Mouse (Mus musculus): ENCODE data around the gene Satb1. TPM values are rescaled to one million over a fixed set of nuclear protein-coding genes. Genes with fewer than 3 reads are reported as not detected.

The Satb1 gene
- polyA plus RNA-seq, 1 experiment: 6.5 TPM

DNA sequence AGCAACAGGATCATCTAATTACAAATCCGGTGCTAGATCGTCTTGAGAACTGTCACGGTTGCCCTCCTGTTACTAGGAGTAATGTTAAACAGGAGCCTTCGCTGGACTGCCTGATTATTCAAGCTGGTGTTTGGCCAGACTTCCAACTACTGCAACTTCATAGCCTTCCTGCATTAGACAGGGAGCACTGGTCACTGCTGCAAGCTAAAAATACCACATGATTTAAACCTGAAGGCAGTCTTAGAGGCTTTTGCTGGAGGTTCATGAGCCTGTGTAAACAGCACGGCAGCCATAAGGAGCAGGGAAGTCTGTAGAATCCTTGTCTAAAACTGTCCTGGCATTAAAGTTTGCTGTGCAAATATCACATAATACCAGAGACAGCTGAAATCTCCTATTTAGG, 25.7 kb downstream of the Satb1 start:
- TF ChIP-seq POLR2A (IDR thresholded peaks at IDR 0.05; ENCODE audit: low read depth, low read length) (no peak), CTCF (IDR thresholded peaks at IDR 0.05; ENCODE audit: borderline replicate concordance, insufficient read depth, low read length) (no peak)
- H3K4me3 ChIP-seq (ENCODE audit: insufficient read depth, low read length): no peak overlapping the region
- H3K27ac ChIP-seq (ENCODE audit: insufficient read depth, low read length): no peak overlapping the region
- H3K4me1 ChIP-seq (ENCODE audit: control insufficient read depth, insufficient read depth, low read length): peaks cover 3% of the 10 kb centered on the region; the same call in 1 of the 2 replicates

DNA sequence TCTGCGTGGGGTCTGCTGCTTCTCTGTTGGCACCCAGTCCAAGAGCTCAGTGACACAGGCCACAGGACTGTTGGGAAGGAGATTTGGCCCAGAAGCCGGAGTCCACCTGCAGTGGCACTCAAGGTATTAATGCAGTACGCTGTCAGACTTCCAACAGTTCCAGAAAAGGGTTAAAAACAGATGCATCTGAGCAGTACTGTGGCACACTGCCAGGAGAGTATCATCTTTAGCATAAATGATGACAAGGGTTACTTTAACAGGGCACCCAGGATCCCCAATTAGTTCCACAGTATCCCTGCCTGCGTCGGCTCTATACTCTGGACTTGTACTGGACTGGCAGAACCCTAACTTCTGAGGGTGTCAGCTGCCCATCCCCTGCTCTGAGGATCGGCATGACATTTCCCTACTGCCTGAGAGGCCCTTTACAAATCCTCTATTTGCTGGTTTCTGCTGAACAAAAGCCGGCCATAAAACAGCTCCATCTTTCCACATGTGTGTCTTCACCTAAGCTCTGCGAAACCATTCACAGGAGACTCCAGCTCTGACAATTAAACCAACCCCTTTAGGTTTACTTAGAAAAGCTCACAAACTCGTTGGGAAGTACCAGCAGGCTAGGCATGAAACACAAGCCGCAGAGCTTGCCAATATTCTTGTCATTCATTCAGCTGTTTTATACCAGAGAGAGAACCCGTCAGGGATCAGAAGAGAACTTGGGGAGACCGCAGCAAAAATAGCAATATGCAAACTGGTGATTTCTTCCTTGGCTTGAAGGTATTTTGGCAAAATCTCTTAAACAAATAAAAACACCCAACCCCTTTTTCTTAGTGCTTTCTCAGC, 26.7 kb downstream of the Satb1 start:
- H3K4me1 ChIP-seq (ENCODE audit: control insufficient read depth, insufficient read depth, low read length): peaks cover 3% of the 10 kb centered on the region; the same call in 1 of the 2 replicates
- H3K27ac ChIP-seq (ENCODE audit: insufficient read depth, low read length): no peak overlapping the region
- H3K4me3 ChIP-seq (ENCODE audit: insufficient read depth, low read length): no peak overlapping the region
- no peak for TF ChIP-seq CTCF (IDR thresholded peaks at IDR 0.05; ENCODE audit: borderline replicate concordance, insufficient read depth, low read length)
- TF ChIP-seq POLR2A (IDR thresholded peaks at IDR 0.05; ENCODE audit: low read depth, low read length): no peak

DNA sequence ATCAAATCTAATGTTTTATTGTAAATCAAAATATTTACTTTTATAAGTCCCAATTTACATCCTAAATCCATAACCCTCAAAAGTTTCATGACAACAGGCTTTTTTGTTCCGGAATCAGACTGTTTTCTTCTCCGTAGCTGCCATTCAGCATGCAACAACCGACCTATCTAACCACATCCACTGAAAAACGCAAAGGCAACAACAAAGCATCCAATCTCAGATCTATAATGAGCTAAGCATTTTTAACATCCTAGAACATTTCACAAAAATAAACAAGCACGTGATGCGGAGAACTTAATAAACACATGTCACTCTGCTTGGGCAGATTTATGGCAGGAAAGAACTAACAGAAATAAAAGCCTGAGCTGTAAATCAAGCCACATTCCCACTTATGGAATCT, 32.9 kb downstream of the Satb1 start:
- Histone ChIP-seq H3K27ac (ENCODE audit: insufficient read depth, low read length) (no peak overlapping the region), H3K4me3 (ENCODE audit: insufficient read depth, low read length) (no peak overlapping the region), H3K4me1 (ENCODE audit: control insufficient read depth, insufficient read depth, low read length) (no peaks in the 10 kb centered on the region)
- TF ChIP-seq CTCF (IDR thresholded peaks at IDR 0.05; ENCODE audit: borderline replicate concordance, insufficient read depth, low read length) (no peak), POLR2A (IDR thresholded peaks at IDR 0.05; ENCODE audit: low read depth, low read length) (no peak)

DNA sequence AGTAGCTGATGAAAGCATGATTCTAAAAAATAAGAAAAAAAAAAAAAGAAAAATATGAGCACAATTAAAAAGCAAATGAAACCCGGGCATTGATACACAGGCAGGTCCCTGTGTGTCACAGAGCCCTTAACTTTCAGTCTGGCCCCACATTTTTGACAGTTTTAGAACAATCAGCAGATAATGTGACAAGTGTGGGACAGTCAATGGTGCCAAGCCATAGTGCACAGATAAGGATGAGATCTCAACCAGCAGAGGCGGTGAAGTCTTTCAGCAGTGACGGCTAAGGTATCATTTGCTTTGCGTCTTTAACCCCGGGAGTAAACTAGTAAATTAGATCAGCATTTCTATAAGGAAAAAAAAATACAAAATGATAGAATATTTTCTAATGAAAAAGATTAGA, 36.6 kb downstream of the Satb1 start:
- H3K4me1 ChIP-seq (ENCODE audit: control insufficient read depth, insufficient read depth, low read length): no peaks in the 10 kb centered on the region

DNA sequence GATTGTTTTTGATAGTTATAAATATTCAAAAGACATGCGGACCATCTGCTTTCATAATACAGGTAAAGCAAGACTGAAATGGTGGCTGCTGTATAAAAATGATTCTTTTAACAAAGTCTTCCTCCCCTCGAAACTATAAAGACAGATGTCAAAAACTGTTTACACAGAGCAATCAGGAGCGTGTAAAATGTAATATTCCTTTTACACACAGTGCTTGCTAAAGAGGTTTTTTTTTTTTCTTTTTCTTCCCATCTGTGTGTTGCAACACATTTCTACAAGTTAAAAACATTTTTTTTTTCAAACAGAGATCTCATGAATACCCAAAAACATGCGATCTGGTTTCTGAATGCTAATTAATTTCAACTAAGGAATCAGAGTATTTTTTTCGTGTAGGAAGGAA, 41.9 kb downstream of the Satb1 start:
- TF ChIP-seq CTCF (IDR thresholded peaks at IDR 0.05; ENCODE audit: borderline replicate concordance, insufficient read depth, low read length) (no peak), POLR2A (IDR thresholded peaks at IDR 0.05; ENCODE audit: low read depth, low read length) (no peak)
- Histone ChIP-seq H3K27ac (ENCODE audit: insufficient read depth, low read length) (no peak overlapping the region), H3K4me1 (ENCODE audit: control insufficient read depth, insufficient read depth, low read length) (no peaks in the 10 kb centered on the region; the same call in 1 of the 2 replicates), H3K4me3 (ENCODE audit: insufficient read depth, low read length) (no peak overlapping the region)

More for the DNA sequence above, 36.6 kb downstream of the Satb1 start:
- Histone ChIP-seq H3K4me3 (ENCODE audit: insufficient read depth, low read length) (no peak overlapping the region), H3K27ac (ENCODE audit: insufficient read depth, low read length) (no peak overlapping the region)
- no peak for TF ChIP-seq CTCF (IDR thresholded peaks at IDR 0.05; ENCODE audit: borderline replicate concordance, insufficient read depth, low read length)
- no peak for TF ChIP-seq POLR2A (IDR thresholded peaks at IDR 0.05; ENCODE audit: low read depth, low read length)

DNA sequence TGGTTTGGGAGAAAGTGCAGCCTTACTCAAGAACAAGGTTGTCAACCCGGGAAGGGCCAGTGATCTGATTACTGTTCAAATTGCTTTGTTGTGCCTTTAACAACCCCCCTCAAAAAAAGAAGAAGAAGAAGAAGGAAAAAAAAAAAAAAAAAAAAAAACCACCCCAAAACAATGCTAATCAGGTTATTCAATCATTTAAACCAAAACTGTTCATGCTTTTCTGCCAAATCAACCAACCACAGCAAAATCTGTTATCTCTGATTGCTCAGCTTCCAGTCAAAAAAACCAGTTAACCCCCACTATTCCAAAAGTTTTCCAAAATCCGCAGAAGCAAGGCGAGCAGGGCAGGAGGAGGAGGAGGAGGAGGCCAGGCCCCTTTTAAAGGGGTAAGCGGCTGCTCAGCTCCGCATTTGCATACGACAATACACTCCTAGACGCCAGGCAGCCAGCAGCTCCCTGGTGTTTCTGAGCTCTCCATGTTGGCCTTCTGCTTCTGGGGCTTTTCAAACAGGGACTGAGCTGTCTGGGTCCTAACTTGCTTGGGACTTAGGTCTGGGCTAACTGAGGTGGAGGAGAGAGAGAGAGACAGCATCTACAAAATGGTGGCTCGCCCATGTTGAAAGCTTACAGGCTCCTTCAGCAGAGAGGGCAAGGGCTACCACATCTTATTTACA, 42.6 kb downstream of the Satb1 start:
- Histone ChIP-seq H3K4me1 (ENCODE audit: control insufficient read depth, insufficient read depth, low read length) (no peaks in the 10 kb centered on the region; the same call in 1 of the 2 replicates), H3K27ac (ENCODE audit: insufficient read depth, low read length) (no peak overlapping the region), H3K4me3 (ENCODE audit: insufficient read depth, low read length) (no peak overlapping the region)
- TF ChIP-seq POLR2A (IDR thresholded peaks at IDR 0.05; ENCODE audit: low read depth, low read length) (no peak), CTCF (IDR thresholded peaks at IDR 0.05; ENCODE audit: borderline replicate concordance, insufficient read depth, low read length) (no peak)

DNA sequence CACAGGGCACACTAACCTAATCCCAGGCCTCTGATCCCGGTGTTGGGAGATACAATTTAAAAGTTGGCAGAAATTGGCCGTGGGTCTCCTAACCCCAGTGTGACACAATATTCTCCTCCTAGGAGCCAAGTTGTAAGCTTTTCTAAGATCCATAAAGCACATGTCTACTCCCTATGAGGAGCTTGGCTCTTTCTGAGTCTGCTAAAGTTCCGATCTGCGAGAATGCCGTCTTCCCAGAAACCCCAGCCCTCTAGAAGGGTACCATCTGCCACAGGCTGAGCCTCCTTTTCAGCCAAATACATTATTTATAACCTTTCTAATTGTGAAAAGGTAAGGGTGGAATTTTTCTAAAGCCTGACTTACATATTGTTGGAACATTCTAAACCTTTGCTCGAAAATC, 43.3 kb downstream of the Satb1 start:
- H3K4me1 ChIP-seq (ENCODE audit: control insufficient read depth, insufficient read depth, low read length): no peaks in the 10 kb centered on the region; the same call in 1 of the 2 replicates
- H3K27ac ChIP-seq (ENCODE audit: insufficient read depth, low read length): no peak overlapping the region
- no peak for TF ChIP-seq CTCF (IDR thresholded peaks at IDR 0.05; ENCODE audit: borderline replicate concordance, insufficient read depth, low read length)
- TF ChIP-seq POLR2A (IDR thresholded peaks at IDR 0.05; ENCODE audit: low read depth, low read length): no peak
- no peak overlapping the region for H3K4me3 ChIP-seq (ENCODE audit: insufficient read depth, low read length)

DNA sequence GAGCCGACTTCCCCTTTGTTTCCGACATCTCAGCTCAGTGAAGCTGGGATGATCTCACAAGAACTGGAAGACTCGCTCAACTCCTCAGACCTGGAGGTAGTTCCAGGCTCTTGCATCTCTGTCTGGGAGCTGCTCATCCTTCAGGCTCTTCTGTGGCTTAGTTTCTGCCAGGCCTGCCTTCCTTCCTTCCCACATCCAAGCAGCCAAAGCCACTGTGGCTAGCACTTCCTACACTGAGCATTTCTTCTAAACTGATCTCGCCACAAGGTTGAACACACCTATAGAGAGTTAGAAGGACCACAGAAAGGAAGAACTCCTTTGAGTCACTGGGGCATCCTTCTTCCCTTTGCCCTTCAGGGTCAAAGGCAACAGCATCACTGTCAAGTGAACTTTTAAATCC, 44.0 kb downstream of the Satb1 start:
- no peak overlapping the region for H3K27ac ChIP-seq (ENCODE audit: insufficient read depth, low read length)
- no peak overlapping the region for H3K4me3 ChIP-seq (ENCODE audit: insufficient read depth, low read length)
- no peak for TF ChIP-seq POLR2A (IDR thresholded peaks at IDR 0.05; ENCODE audit: low read depth, low read length)
- no peak for TF ChIP-seq CTCF (IDR thresholded peaks at IDR 0.05; ENCODE audit: borderline replicate concordance, insufficient read depth, low read length)
- no peaks in the 10 kb centered on the region; the same call in 1 of the 2 replicates for H3K4me1 ChIP-seq (ENCODE audit: control insufficient read depth, insufficient read depth, low read length)

DNA sequence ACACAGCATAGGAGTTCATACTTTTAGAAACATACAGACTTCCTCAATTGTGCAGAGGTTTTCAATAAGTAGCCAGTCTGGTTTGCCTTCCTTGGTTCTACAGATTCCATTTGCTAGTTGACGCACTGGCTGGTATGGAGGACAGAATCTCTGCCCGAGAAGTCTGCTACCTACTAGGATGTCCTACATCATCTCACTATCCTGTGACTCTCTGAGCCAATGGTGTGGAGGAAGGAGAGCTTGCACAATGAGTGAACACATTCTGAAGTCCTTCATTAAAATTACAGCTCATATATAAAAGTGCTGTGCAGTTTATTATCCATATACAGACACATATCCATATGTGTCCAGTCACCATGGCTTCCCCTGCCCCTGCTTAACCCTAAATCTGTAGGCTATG, 45.1 kb downstream of the Satb1 start:
- no peak overlapping the region for H3K4me3 ChIP-seq (ENCODE audit: insufficient read depth, low read length)
- TF ChIP-seq POLR2A (IDR thresholded peaks at IDR 0.05; ENCODE audit: low read depth, low read length): no peak
- TF ChIP-seq CTCF (IDR thresholded peaks at IDR 0.05; ENCODE audit: borderline replicate concordance, insufficient read depth, low read length): no peak
- H3K4me1 ChIP-seq (ENCODE audit: control insufficient read depth, insufficient read depth, low read length): no peaks in the 10 kb centered on the region; the same call in 1 of the 2 replicates
- H3K27ac ChIP-seq (ENCODE audit: insufficient read depth, low read length): no peak overlapping the region

DNA sequence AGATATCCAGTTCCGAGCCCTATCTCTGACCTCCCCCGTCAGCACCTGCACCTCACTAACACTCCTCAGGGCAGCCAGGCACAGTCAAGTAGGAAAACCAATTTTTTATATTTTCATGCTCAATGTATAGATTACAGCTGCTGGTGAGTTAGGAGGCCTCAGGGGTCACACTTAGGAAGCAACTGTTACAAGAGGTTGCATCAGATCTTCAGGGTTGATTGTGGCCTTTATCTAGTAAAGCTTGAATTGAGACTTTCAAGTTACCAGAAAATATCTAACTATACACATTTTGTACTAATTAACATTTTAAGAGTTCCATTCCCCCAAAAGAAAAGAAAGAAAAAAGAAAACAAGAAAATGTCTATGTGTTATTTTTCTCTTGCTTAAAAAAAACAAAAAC, 47.0 kb downstream of the Satb1 start:
- H3K4me1 ChIP-seq (ENCODE audit: control insufficient read depth, insufficient read depth, low read length): no peaks in the 10 kb centered on the region; the same call in 1 of the 2 replicates
- H3K4me3 ChIP-seq (ENCODE audit: insufficient read depth, low read length): no peak overlapping the region
- no peak for TF ChIP-seq POLR2A (IDR thresholded peaks at IDR 0.05; ENCODE audit: low read depth, low read length)
- TF ChIP-seq CTCF (IDR thresholded peaks at IDR 0.05; ENCODE audit: borderline replicate concordance, insufficient read depth, low read length): no peak
- no peak overlapping the region for H3K27ac ChIP-seq (ENCODE audit: insufficient read depth, low read length)

Data from embryonic fibroblast, embryonic 13.5 days (primary cell).